Mouse (Mus musculus) embryonic facial prominence, embryonic 15.5 days (tissue): ENCODE measurements around the gene Nbr1. TPM values are rescaled to one million over a fixed set of nuclear protein-coding genes. Genes with fewer than 3 reads are reported as not detected.
"Not testable (repeated sequence)": the region's sequence is repeated elsewhere in the genome, so short reads cannot be mapped to it uniquely, and the experiment has no call there.

Experiments
- ATAC-seq: fragments of 200-750 bp; cut with Nextera tagmentation; 2 replicates; pipeline ENCODE4 v1.8.0; 2017; ENCODE audit warnings: low read depth, moderate TSS enrichment; ENCODE audit not compliant: insufficient number of reproducible peaks, low FRiP score, low TSS enrichment
- H3K27ac ChIP-seq: fragments of 300-500 bp; sonication (generic); replicated peaks from 2 replicates; pipeline ENCODE4 v1.5.1; 2015; ENCODE audit warnings: mild to moderate bottlenecking, inconsistent platforms
- H3K27me3 ChIP-seq: fragments of 300-500 bp; sonication (generic); 2 replicates; pipeline ENCODE4 v1.6.1; 2015; ENCODE audit warnings: inconsistent platforms
- H3K36me3 ChIP-seq: fragments of 300-500 bp; sonication (generic); 2 replicates; pipeline ENCODE4 v1.6.1; 2015; ENCODE audit warnings: mild to moderate bottlenecking, inconsistent platforms
- H3K4me1 ChIP-seq: fragments of 300-500 bp; sonication (generic); 2 replicates; pipeline ENCODE4 v1.6.1; 2015; ENCODE audit warnings: inconsistent platforms
- H3K4me2 ChIP-seq: fragments of 300-500 bp; sonication (generic); replicated peaks from 2 replicates; pipeline ENCODE4 v1.6.1; 2015; ENCODE audit warnings: mild to moderate bottlenecking, inconsistent platforms
- H3K4me3 ChIP-seq: fragments of 300-500 bp; sonication (generic); replicated peaks from 2 replicates; pipeline ENCODE4 v1.5.1; 2015; ENCODE audit warnings: mild to moderate bottlenecking, inconsistent platforms
- H3K9ac ChIP-seq: fragments of 300-500 bp; sonication (generic); 2 replicates; pipeline ENCODE4 v1.6.1; 2015; ENCODE audit warnings: inconsistent platforms
- H3K9me3 ChIP-seq: fragments of 300-500 bp; sonication (generic); replicated peaks from 2 replicates; pipeline ENCODE4 v1.6.1; 2016; ENCODE audit warnings: inconsistent platforms
- WGBS: fragments of 180-500 bp; shearing (Covaris S2); methylation state at CpG from one replicate; pipeline ENCODE4 v1.1.7; 2015; 5-methylcytosine and 5-hydroxymethylcytosine counted together
- polyA plus RNA-seq: library from polyadenylated mRNA; unstranded; fragments of >200 nt; fragmentation: Nextera tagmentation; extraction: Ambion mirVana; gene quantifications from 2 replicates; pipeline ENCODE4 v1.2.1, GENCODE M21; 2015

The Nbr1 gene
- polyA plus RNA-seq, 1 experiment from 2014 or later: 72.9 TPM

DNA sequence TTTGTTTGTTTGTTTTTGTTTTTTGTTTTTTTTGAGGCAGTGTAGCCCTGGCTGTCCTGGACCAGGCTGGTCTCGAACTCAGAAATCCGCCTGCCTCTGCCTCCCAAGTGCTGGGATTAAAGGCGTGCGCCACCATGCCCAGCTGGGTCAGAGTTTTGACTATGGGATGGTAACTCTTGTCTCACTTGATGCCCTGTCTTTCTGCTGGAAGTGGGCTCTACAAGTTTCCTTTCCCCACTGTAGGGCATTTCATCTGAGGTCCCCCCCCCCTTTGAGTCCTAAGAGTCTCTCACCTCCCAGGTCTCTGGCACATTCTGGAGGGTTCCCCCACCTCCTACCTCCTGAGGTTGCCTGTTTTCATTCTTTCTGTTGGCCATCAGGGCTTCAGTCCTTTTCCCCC, 55.2 kb downstream of the Nbr1 start:
- 91% methylated on average over 4 of the region's 4 CpGs for WGBS
- not testable (repeated sequence) for H3K4me3 ChIP-seq

DNA sequence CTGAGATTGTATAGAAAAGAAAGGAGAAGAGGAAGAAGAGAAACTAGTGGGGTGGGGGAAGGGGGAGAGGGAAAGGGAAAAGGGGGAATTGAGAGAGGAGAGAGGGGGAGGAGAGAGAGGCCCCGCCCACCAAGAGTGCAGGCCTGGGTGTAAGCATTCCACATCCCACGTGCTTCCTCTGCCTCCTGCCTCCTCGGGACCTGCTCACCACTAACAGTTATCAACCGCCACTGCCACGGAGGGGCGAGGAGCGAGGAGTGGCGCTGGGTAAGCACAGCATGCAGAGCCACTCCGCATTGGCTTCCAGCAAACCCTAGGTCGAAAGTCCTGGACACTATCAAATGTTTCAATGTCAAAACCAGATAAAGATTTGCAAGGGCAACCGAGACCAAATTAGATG, 58.5 kb downstream of the Nbr1 start:
- ATAC-seq: no peak

More for the DNA sequence above, 55.2 kb downstream of the Nbr1 start:
- H3K4me2 ChIP-seq, H3K36me3 ChIP-seq, H3K27ac ChIP-seq, H3K9me3 ChIP-seq, H3K9ac ChIP-seq, H3K27me3 ChIP-seq, ATAC-seq, H3K4me1 ChIP-seq: not testable (repeated sequence)

DNA sequence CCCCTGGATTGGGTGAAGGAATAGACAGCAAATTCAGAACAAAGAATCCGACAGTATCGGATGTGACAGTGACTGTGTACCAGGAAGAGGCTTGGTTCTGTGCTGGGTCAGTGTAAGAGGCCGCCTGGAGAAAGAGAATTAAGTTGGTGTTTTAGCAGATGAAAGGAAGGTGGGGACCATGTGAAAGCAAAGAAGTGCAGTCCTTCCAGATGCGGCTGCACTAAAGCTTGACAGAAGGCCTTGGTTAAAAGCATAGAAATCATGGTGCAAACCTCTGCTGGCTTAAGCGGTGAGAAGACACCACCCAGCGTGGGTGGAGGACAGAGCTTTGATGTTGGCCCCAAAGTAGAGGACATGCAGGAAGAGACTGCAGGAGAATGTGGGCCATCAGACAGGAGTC, 61.6 kb downstream of the Nbr1 start:
- 80% methylated on average over 6 of the region's 6 CpGs for WGBS
- no peak overlapping the region for H3K9ac ChIP-seq
- H3K27me3 ChIP-seq: no peaks in the 10 kb centered on the region
- H3K4me2 ChIP-seq: no peak overlapping the region
- no peaks in the 10 kb centered on the region for H3K9me3 ChIP-seq
- ATAC-seq: no peak
- no peak overlapping the region for H3K27ac ChIP-seq
- no peaks in the 10 kb centered on the region for H3K36me3 ChIP-seq
- H3K4me3 ChIP-seq: no peak overlapping the region
- peaks cover 6% of the 10 kb centered on the region for H3K4me1 ChIP-seq

More for the DNA sequence above, 58.5 kb downstream of the Nbr1 start:
- WGBS: 30% methylated on average over 11 of the region's 11 CpGs
- Histone ChIP-seq H3K9me3 (no peaks in the 10 kb centered on the region), H3K36me3 (no peaks in the 10 kb centered on the region), H3K4me1 (no peaks in the 10 kb centered on the region), H3K9ac (no peak overlapping the region), H3K4me3 (no peak overlapping the region), H3K27ac (no peak overlapping the region), H3K27me3 (no peaks in the 10 kb centered on the region), H3K4me2 (no peak overlapping the region)

DNA sequence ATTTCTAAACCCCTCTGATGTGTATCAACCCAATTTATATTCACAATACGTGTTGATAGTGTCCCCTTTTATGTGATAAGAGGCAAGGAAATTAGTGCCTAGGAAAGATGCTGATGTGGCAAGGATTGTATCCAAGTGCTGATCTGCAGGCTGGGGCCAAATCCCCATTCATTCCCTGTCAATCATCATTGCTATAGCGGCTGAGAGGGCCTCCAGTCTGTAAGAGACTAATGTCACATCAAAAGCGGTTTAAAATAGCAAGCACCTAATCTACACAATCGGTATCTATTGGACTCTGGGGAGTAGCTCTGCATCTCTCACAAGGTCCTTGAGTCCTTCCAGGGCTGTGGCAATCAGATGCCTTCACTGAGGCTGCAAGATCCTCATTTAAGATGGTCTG, 62.2 kb downstream of the Nbr1 start:
- Histone ChIP-seq H3K27ac (no peak overlapping the region), H3K36me3 (no peaks in the 10 kb centered on the region), H3K4me1 (peaks cover 6% of the 10 kb centered on the region), H3K9me3 (no peaks in the 10 kb centered on the region), H3K4me3 (no peak overlapping the region), H3K27me3 (no peaks in the 10 kb centered on the region), H3K4me2 (no peak overlapping the region), H3K9ac (no peak overlapping the region)
- no peak for ATAC-seq
- WGBS: 56% methylated on average over 4 of the region's 4 CpGs

DNA sequence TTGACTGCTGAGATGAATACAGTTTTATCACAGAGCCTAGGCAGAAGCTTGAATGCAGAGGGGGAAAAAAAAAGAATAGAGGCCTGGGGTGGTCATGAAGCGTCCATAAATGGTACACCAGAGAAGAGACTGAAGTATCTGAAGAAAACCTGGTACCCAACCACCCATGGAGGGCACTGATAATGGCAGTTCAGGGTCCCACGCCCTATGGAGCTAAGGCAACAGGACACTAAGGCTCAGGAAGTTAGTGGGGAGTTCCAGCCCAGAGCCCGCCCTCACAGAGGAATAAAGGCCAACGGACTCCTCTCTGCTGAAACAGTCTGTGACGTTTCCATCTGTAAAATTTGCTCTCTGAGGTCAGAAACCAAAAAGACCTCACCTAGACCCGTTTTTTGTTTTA, 63.4 kb downstream of the Nbr1 start:
- no peak overlapping the region for H3K27ac ChIP-seq
- H3K27me3 ChIP-seq: no peaks in the 10 kb centered on the region
- no peaks in the 10 kb centered on the region for H3K9me3 ChIP-seq
- H3K4me1 ChIP-seq: peaks cover 6% of the 10 kb centered on the region
- no peak for ATAC-seq
- H3K4me3 ChIP-seq: no peak overlapping the region
- H3K9ac ChIP-seq: no peak overlapping the region
- no peaks in the 10 kb centered on the region for H3K36me3 ChIP-seq
- H3K4me2 ChIP-seq: no peak overlapping the region
- 75% methylated on average over 6 of the region's 6 CpGs for WGBS

DNA sequence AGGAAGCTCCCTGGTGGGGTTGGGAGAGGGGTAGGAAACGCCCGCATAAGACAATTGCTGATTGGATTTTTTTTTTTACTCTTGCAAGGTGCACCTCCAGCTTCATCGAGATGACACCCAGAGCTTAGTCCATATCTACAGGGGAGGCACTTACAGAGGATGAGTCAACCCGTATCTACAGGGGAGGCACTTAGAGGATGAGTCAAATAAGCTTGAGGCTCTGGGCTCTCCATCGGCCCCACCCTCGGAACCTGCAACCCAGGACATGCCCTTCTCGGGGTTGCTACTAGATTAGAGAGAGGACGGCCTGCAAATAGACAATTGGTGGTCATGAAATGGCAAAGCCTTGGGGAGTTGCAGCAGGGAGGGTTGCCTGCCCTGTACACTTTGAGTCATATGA, 64.2 kb downstream of the Nbr1 start:
- Histone ChIP-seq H3K4me3 (no peak overlapping the region), H3K36me3 (no peaks in the 10 kb centered on the region), H3K9me3 (no peaks in the 10 kb centered on the region), H3K4me1 (peaks cover 6% of the 10 kb centered on the region), H3K9ac (no peak overlapping the region), H3K27ac (no peak overlapping the region), H3K27me3 (no peaks in the 10 kb centered on the region), H3K4me2 (no peak overlapping the region)
- WGBS: 79% methylated on average over 8 of the region's 8 CpGs
- no peak for ATAC-seq

DNA sequence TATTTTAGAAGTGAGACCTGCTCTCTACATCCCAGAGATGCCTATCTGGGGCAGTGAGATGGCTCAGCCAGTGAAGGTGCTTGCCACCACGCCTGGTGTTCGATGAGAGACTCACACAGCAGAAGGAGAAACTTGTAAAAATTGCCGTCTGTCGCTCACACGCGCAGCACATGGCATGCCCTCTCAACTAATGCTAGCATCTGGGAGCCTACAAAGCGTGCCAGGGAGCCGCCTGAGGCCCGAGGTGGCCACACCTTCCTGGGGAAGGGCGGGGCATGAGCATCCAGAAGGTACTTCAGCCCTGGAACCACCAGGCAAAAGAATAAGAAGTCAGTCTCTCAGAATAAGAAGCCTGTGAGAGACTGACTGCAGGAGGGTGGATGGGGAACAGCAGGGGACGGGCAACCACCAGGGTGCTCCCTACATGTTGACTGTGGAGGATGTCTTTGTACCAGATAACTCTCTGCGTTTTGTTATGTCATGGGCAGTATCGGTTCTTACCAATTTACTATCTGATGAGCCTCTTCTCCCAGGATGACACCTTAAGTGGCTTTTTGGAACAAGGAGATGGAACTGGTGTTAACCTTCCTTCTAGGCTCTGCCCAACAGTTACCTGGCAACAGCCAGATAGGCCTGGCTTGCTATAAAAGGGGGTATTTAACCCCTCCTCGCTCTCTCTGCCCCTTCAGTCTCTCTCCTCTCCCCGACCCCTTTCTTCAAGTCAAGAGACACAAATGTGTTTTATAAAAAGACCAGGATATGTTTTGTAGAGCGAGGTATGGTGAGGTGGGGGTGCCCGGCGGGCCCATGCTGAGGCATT, 65.2 kb downstream of the Nbr1 start:
- Histone ChIP-seq H3K27me3 (no peaks in the 10 kb centered on the region), H3K4me2 (no peak overlapping the region), H3K9ac (no peak overlapping the region), H3K4me1 (peaks cover 6% of the 10 kb centered on the region), H3K27ac (0 out of 2 replicates have a peak overlapping the region, but pooled peaks have one; percentile 17), H3K4me3 (no peak overlapping the region), H3K36me3 (no peaks in the 10 kb centered on the region), H3K9me3 (no peaks in the 10 kb centered on the region)
- ATAC-seq: no peak
- 18% methylated on average over 18 of the region's 18 CpGs for whole genome bisulfite sequencing

DNA sequence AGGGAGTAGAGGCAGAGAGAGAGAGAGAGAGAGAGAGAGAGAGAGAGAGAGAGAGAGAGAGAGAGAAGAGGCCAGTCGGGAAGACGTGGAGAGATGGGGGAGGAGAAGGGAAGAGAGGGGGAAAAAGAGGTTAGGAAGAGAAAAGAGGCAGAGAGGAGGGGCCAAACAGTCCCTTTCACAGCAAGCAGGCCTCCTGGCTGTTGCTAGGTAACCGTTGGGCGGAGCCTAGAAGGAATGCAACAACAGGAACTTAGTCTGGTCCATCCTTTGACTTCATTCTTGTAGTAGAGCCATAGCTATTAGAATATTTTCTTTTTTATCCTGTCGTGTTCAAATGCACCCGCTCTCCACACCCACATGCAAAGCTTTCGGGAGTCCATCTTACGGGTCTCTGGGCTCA, 65.9 kb downstream of the Nbr1 start:
- H3K4me1 ChIP-seq: peaks cover 6% of the 10 kb centered on the region
- H3K9me3 ChIP-seq: no peaks in the 10 kb centered on the region
- H3K27ac ChIP-seq: no peak overlapping the region
- WGBS: 10% methylated on average over 8 of the region's 8 CpGs
- no peak overlapping the region for H3K4me3 ChIP-seq
- H3K36me3 ChIP-seq: no peaks in the 10 kb centered on the region
- no peak overlapping the region for H3K9ac ChIP-seq
- no peaks in the 10 kb centered on the region for H3K27me3 ChIP-seq
- ATAC-seq: no peak
- peak overlapping the region; percentile 29 for H3K4me2 ChIP-seq

DNA sequence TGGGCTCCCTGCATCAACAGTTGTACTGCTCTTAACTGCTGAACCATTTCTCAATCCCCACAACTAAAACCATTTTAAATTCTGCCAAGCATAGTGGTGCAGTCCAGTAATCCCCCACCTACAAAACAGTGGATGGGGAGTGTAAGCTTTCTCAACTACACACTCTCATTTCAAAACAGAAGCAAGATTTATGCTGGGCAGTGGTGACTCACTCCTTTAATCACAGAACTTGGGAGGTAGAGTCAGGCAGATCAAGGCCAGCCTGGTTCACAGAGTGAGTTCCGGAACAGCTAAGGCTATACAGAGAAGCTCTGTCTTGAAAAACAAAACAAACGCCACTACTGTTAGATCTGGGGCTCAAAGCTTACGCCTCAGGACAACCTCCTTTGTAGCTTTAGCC, 66.6 kb downstream of the Nbr1 start:
- ATAC-seq: no peak
- no peaks in the 10 kb centered on the region for H3K36me3 ChIP-seq
- no peaks in the 10 kb centered on the region for H3K9me3 ChIP-seq
- no peak overlapping the region for H3K4me3 ChIP-seq
- no peaks in the 10 kb centered on the region for H3K27me3 ChIP-seq
- no peak overlapping the region for H3K27ac ChIP-seq
- 75% methylated on average over 3 of the region's 3 CpGs for WGBS
- H3K4me1 ChIP-seq: peaks cover 6% of the 10 kb centered on the region
- no peak overlapping the region for H3K9ac ChIP-seq
- H3K4me2 ChIP-seq: no peak overlapping the region

DNA sequence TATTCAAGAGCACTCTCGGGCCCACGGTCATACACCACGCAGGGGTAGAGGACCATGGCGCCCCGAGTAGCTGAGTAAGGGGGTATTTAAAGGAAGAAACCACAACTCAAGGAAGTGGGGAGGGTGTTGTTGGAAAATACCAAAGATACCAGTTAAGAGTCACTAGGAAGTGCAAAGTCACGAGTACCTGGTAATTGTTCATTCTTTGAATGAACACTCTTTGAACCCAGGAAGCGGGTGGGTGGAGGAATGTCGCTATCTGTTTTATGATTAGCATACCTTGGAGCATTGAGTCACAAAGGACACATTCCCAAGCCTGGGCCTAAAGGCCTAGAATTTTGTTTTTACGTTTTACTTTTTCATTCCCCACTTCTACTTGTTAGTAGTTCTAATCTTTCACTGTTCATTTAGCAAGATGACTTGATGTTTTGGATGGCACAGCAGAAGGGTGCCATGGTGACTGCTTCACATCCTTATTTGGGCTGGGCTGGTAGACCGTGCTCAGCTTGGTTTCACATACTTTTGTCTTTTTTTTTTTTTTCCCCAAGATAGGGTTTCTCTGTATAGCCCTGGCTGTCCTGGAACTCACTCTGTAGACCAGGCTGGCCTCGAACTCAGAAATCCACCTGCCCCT, 68.2 kb downstream of the Nbr1 start:
- not testable (repeated sequence) for H3K36me3 ChIP-seq, H3K4me2 ChIP-seq, H3K4me3 ChIP-seq, ATAC-seq, H3K4me1 ChIP-seq, H3K27me3 ChIP-seq, H3K27ac ChIP-seq, H3K9ac ChIP-seq, H3K9me3 ChIP-seq
- WGBS: 83% methylated on average over 11 of the region's 11 CpGs

DNA sequence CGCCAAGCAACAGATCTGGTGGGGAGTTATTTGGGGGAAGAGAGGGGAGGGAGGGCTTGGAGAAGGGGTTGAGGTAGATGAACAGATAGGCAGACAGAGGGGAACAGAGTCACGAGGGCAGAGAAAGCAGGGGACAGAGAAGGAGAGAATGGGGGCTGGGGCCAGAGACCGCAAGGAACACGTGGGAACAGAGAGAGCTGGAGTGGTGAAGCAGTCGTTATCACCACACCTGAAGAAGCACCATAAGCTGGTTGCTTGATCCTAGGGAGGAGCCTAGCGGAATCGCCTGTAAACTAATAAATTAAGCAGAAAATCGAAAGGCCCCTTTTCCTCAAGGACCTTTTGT, 74.7 kb downstream of the Nbr1 start:
- ATAC-seq: no peak
- H3K4me2 ChIP-seq: peak overlapping the region; percentile 67
- H3K27ac ChIP-seq: peak overlapping the region; percentile 100
- H3K9ac ChIP-seq: peak overlapping the region; percentile 15
- H3K4me1 ChIP-seq: 0 out of 2 replicates have a peak, but pooled peaks cover 3% of the 10 kb centered on the region
- 5% methylated on average over 8 of the region's 8 CpGs for WGBS
- H3K9me3 ChIP-seq: no peaks in the 10 kb centered on the region
- peak overlapping the region; percentile 65 for H3K4me3 ChIP-seq
- no peaks in the 10 kb centered on the region for H3K27me3 ChIP-seq
- no peaks in the 10 kb centered on the region for H3K36me3 ChIP-seq
